Mouse (Mus musculus): ENCODE measurements around the gene Fam214b.

DNA sequence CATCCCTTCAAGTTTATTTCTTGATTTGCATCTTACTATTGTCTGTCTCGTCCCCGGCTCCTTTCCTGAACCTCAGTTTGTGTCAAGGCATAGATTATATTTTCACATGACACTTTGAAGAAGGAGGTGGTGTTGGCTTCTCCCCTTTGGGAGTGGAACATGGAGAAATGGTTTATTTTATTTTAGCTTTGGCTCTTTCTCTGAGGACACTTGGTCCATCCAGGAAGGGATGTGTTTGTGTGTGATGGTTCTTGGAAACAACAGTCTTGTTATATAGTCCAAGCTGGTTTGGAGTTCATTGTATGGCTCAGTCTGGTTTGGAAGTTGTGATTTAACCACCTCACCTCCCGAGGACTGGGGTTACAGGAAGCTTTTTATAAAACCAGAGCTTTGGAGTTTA is 13.7 kb upstream of the Fam214b start:
- TF ChIP-seq CTCF (IDR thresholded peaks at IDR 0.05; ENCODE audit: control insufficient read depth, insufficient read depth, insufficient read length) (no peak), MAX (IDR thresholded peaks at IDR 0.05) (no peak), MYOG (IDR thresholded peaks at IDR 0.05; ENCODE audit: control insufficient read depth, extremely low read depth, insufficient read length) (no peak), CEBPB (IDR thresholded peaks at IDR 0.05; ENCODE audit: low read depth) (no peak), USF1 (IDR thresholded peaks at IDR 0.05; ENCODE audit: low read depth) (no peak), FOSL1 (IDR thresholded peaks at IDR 0.05; ENCODE audit: insufficient read depth, low read length, poor library complexity, severe bottlenecking) (no peak)
